Mouse (Mus musculus) kidney, adult 9 months (tissue): Measurements from ENCODE around the gene Depdc5.
"Not testable (repeated sequence)": the region's sequence is repeated elsewhere in the genome, so short reads cannot be mapped to it uniquely, and the experiment has no call there.

Experiments
- DNase-seq: peaks from one replicate; pipeline ENCODE4 v3.0.0; 2022

The Depdc5 gene

GRCm38 (mm10) chr5:32863253-32864228 is at the start of gene Depdc5:
Gene Depdc5 (plus strand): TSS chr5:32863701.
- peak; percentile 95 for DNase-seq

GRCm38 (mm10) chr5:32815396-32815795 is 48.1 kb upstream of the Depdc5 start:
- no peak for DNase-seq

- DNase-seq, result no peak
These were observed 43.0 kb upstream of the Depdc5 start for GRCm38 (mm10) chr5:32820471-32820870.

- no peak for DNase-seq
These were observed 36.5 kb upstream of the Depdc5 start, which contains the start of gene Gm20671 for GRCm38 (mm10) chr5:32827009-32827408. Gene Gm20671 (minus strand): TSS chr5:32827109.

- DNase-seq, result not testable (repeated sequence)
These were observed 34.7 kb upstream of the Depdc5 start for GRCm38 (mm10) chr5:32828766-32829165.

GRCm38 (mm10) chr5:32830054-32830453 is 33.4 kb upstream of the Depdc5 start:
- no peak for DNase-seq

- no peak for DNase-seq
These were observed 29.0 kb upstream of the Depdc5 start for GRCm38 (mm10) chr5:32834497-32834896.

- no peak for DNase-seq
These were observed 26.5 kb upstream of the Depdc5 start for GRCm38 (mm10) chr5:32836976-32837375.

GRCm38 (mm10) chr5:32840029-32840428 is 23.5 kb upstream of the Depdc5 start:
- DNase-seq, result no peak

GRCm38 (mm10) chr5:32849178-32849577 is 14.3 kb upstream of the Depdc5 start:
- DNase-seq, result no peak

GRCm38 (mm10) chr5:32849580-32849979 is 13.9 kb upstream of the Depdc5 start:
- not testable (repeated sequence) for DNase-seq

- DNase-seq, result no peak
These were observed 11.5 kb upstream of the Depdc5 start for GRCm38 (mm10) chr5:32852026-32852425.

GRCm38 (mm10) chr5:32853731-32854507 is 9.6 kb upstream of the Depdc5 start, which contains the start of gene Prr14l:
Gene Prr14l (minus strand): TSS chr5:32854256.
- DNase-seq, result peak; percentile 99

GRCm38 (mm10) chr5:32854818-32855217 is 8.7 kb upstream of the Depdc5 start:
- no peak for DNase-seq

- not testable (repeated sequence) for DNase-seq
These were observed 8.2 kb upstream of the Depdc5 start for GRCm38 (mm10) chr5:32855274-32855673.

GRCm38 (mm10) chr5:32857781-32858220 is 5.7 kb upstream of the Depdc5 start:
- DNase-seq, result peak; percentile 68

- DNase-seq, result no peak
These were observed 2.4 kb upstream of the Depdc5 start for GRCm38 (mm10) chr5:32861082-32861481.

GRCm38 (mm10) chr5:32862469-32863132 is 900 bp upstream of the Depdc5 start:
- DNase-seq, result peak; percentile 60

GRCm38 (mm10) chr5:32869389-32870024 is 6.0 kb downstream of the Depdc5 start:
- no peak for DNase-seq

GRCm38 (mm10) chr5:32872346-32872745 is 8.8 kb downstream of the Depdc5 start:
- no peak for DNase-seq

- DNase-seq, result no peak
These were observed 23.2 kb downstream of the Depdc5 start for GRCm38 (mm10) chr5:32886739-32887138.

GRCm38 (mm10) chr5:32907496-32907895 is 44.0 kb downstream of the Depdc5 start:
- no peak for DNase-seq
